ENCODE assay signal across 8 mouse cellular contexts in genomic region chr2:30711476-30711852, GRCm38 (mm10).
DNase-seq lines count a peak whose midpoint lies in the region; ATAC-seq lines count a peak whose summit lies in the region.

No protein-coding gene starts in this region.

- H3K9ac ChIP-seq in forebrain, embryonic 14.5 days (ENCODE audit: low read length): peak overlapping the region; percentile 78
- H3K9ac ChIP-seq in liver, embryonic 11.5 days (ENCODE audit: low read depth, low read length): peak overlapping the region; percentile 66
- H3K9ac ChIP-seq in stomach, embryonic 14.5 days (replicated peaks; ENCODE audit: low read depth, low read length): peak overlapping the region; percentile 37

- H3K4me1 ChIP-seq in forebrain, embryonic 14.5 days (ENCODE audit: control insufficient read depth, insufficient read depth, low read length): peaks cover 60% of the 10 kb centered on the region
- peaks cover 44% of the 10 kb centered on the region for H3K4me1 ChIP-seq in liver, embryonic 11.5 days (replicated peaks; ENCODE audit: control insufficient read depth, insufficient read depth, low read length)
- H3K4me1 ChIP-seq in stomach, embryonic 14.5 days (ENCODE audit: control insufficient read depth, insufficient read depth, low read length): peaks cover 67% of the 10 kb centered on the region

- 4% methylated on average over 15 of the region's 15 CpGs for WGBS in forebrain, embryonic 14.5 days
- WGBS in liver, embryonic 11.5 days: 6% methylated on average over 15 of the region's 15 CpGs
- WGBS in stomach, embryonic 14.5 days: 7% methylated on average over 12 of the region's 15 CpGs

- peak; percentile 71 for ATAC-seq in forebrain, embryonic 14.5 days
- ATAC-seq in liver, embryonic 11.5 days (replicated peaks; ENCODE audit: low FRiP score): no peak
- peak; percentile 23; the same call in 1 of the 2 replicates for ATAC-seq in stomach, embryonic 14.5 days (ENCODE audit: insufficient number of reproducible peaks, insufficient read depth, low FRiP score, low read depth)

- no peaks in the 10 kb centered on the region for H3K27me3 ChIP-seq in forebrain, embryonic 14.5 days (replicated peaks; ENCODE audit: control insufficient read depth, insufficient read depth, low read length)
- H3K27me3 ChIP-seq in liver, embryonic 11.5 days (replicated peaks; ENCODE audit: control insufficient read depth, insufficient read depth, low read length): peaks cover 45% of the 10 kb centered on the region
- no peaks in the 10 kb centered on the region for H3K27me3 ChIP-seq in stomach, embryonic 14.5 days (ENCODE audit: control insufficient read depth, insufficient read depth, low read length)

- H3K4me3 ChIP-seq in forebrain, embryonic 14.5 days (ENCODE audit: low read depth, low read length): peak overlapping the region; percentile 31
- peak overlapping the region; percentile 54 for H3K4me3 ChIP-seq in liver, embryonic 11.5 days (ENCODE audit: low read depth, low read length)
- peak overlapping the region; percentile 30 for H3K4me3 ChIP-seq in stomach, embryonic 14.5 days (ENCODE audit: low read depth, low read length)

- no peaks in the 10 kb centered on the region for H3K9me3 ChIP-seq in forebrain, embryonic 14.5 days (replicated peaks; ENCODE audit: control insufficient read depth, low read length)
- H3K9me3 ChIP-seq in liver, embryonic 11.5 days (ENCODE audit: control insufficient read depth, low read length): no peaks in the 10 kb centered on the region
- H3K9me3 ChIP-seq in stomach, embryonic 14.5 days (ENCODE audit: control insufficient read depth, low read depth, low read length): no peaks in the 10 kb centered on the region

- H3K27ac ChIP-seq in forebrain, embryonic 14.5 days (ENCODE audit: low read depth, low read length): peak overlapping the region; percentile 97
- H3K27ac ChIP-seq in liver, embryonic 11.5 days (ENCODE audit: low read depth, low read length): peak overlapping the region; percentile 56
- H3K27ac ChIP-seq in stomach, embryonic 14.5 days (ENCODE audit: low read length): peak overlapping the region; percentile 91

- peak overlapping the region; percentile 74 for H3K4me2 ChIP-seq in forebrain, embryonic 14.5 days (ENCODE audit: low read length)
- H3K4me2 ChIP-seq in liver, embryonic 11.5 days: peak overlapping the region; percentile 86
- peak overlapping the region; percentile 63 for H3K4me2 ChIP-seq in stomach, embryonic 14.5 days (replicated peaks; ENCODE audit: low read depth, low read length)

- peak; percentile 35 for DNase-seq in kidney, adult 11 months
- no peak for DNase-seq in kidney, adult 18-20 months
- peak; percentile 60 for DNase-seq in NIH3T3 (ENCODE audit: low read depth)
- DNase-seq in forebrain, embryonic 14.5 days (ENCODE audit: low spot score): no peak
- DNase-seq in liver, embryonic 11.5 days (ENCODE audit: low spot score): no peak
- no peak for DNase-seq in spleen, adult 12 weeks (ENCODE audit: low spot score)
- no peak for DNase-seq in layer of hippocampus, postnatal 10 days (ENCODE audit: low spot score in 2 of 2)

- no peaks in the 10 kb centered on the region for H3K36me3 ChIP-seq in forebrain, embryonic 14.5 days (ENCODE audit: control insufficient read depth, insufficient read depth, low read length)
- H3K36me3 ChIP-seq in liver, embryonic 11.5 days (ENCODE audit: control insufficient read depth, insufficient read depth, low read length): no peaks in the 10 kb centered on the region
- no peaks in the 10 kb centered on the region for H3K36me3 ChIP-seq in stomach, embryonic 14.5 days (ENCODE audit: control insufficient read depth, insufficient read depth, low read length)

Comparison
In these comparisons a context has a peak if more than half of its experiments do, and no peak if none do; other contexts are left out.
1. DNase-seq: peak in kidney, adult 11 months (single experiment) and NIH3T3 (single experiment); none in kidney, adult 18-20 months (single experiment), forebrain, embryonic 14.5 days (single experiment), liver, embryonic 11.5 days (single experiment), spleen, adult 12 weeks (single experiment) and layer of hippocampus, postnatal 10 days (0 of 2).
2. Peak in every context shown above with its lines, with median percentiles within 50 percentile points of each other: H3K27ac ChIP-seq, H3K4me2 ChIP-seq, H3K4me3 ChIP-seq and H3K9ac ChIP-seq.